Mouse (Mus musculus) limb, embryonic 12.5 days (tissue): ENCODE results near the gene Ccdc58. TPM values are rescaled to one million over a fixed set of nuclear protein-coding genes. Genes with fewer than 3 reads are reported as not detected.

Source experiments
- ATAC-seq: fragments of 200-750 bp; cut with Nextera tagmentation; 2 replicates; pipeline ENCODE4 v1.8.0; 2017; ENCODE audit warnings: low read depth, moderate TSS enrichment; ENCODE audit not compliant: insufficient number of reproducible peaks, insufficient read depth, low FRiP score, low TSS enrichment
- H3K27ac ChIP-seq: fragments of 300-500 bp; sonication (generic); 2 replicates; pipeline ENCODE4 v1.5.1; 2016; ENCODE audit warnings: mild to moderate bottlenecking, moderate library complexity
- H3K27me3 ChIP-seq: fragments of 300-500 bp; sonication (generic); 2 replicates; pipeline ENCODE4 v1.6.1; 2016; ENCODE audit warnings: mild to moderate bottlenecking, moderate library complexity
- H3K36me3 ChIP-seq: fragments of 300-500 bp; sonication (generic); 2 replicates; pipeline ENCODE4 v1.6.1; 2016; ENCODE audit warnings: mild to moderate bottlenecking, moderate library complexity
- H3K4me1 ChIP-seq: fragments of 300-500 bp; sonication (generic); replicated peaks from 2 replicates; pipeline ENCODE4 v1.6.1; 2016
- H3K4me2 ChIP-seq: fragments of 300-500 bp; sonication (generic); 2 replicates; pipeline ENCODE4 v1.6.1; 2016; ENCODE audit warnings: mild to moderate bottlenecking, moderate library complexity
- H3K4me3 ChIP-seq: fragments of 300-500 bp; sonication (generic); replicated peaks from 2 replicates; pipeline ENCODE4 v1.5.1; 2016; ENCODE audit warnings: mild to moderate bottlenecking
- H3K9ac ChIP-seq: fragments of 300-500 bp; sonication (generic); replicated peaks from 2 replicates; pipeline ENCODE4 v1.6.1; 2016; ENCODE audit warnings: mild to moderate bottlenecking, moderate library complexity
- H3K9me3 ChIP-seq: fragments of 300-500 bp; sonication (generic); 2 replicates; pipeline ENCODE4 v1.6.1; 2016; ENCODE audit warnings: mild to moderate bottlenecking, moderate library complexity
- WGBS: fragments of 180-500 bp; shearing (Covaris S2); methylation state at CpG from one replicate; pipeline ENCODE4 v1.1.7; 2016; 5-methylcytosine and 5-hydroxymethylcytosine counted together
- polyA plus RNA-seq: library from polyadenylated mRNA; unstranded; fragments of >200 nt; fragmentation: Nextera tagmentation; extraction: Ambion mirVana; gene quantifications from 2 replicates; pipeline ENCODE4 v1.2.1, GENCODE M21; 2016

The Ccdc58 gene
- polyA plus RNA-seq, 1 experiment from 2014 or later: 100 TPM

GRCm38 (mm10) chr16:36128092-36128491, 56.6 kb downstream of the Ccdc58 start:
- Histone ChIP-seq H3K9ac (no peak overlapping the region), H3K27me3 (no peaks in the 10 kb centered on the region), H3K9me3 (no peaks in the 10 kb centered on the region), H3K36me3 (no peaks in the 10 kb centered on the region), H3K4me1 (no peaks in the 10 kb centered on the region), H3K4me2 (no peak overlapping the region), H3K4me3 (no peak overlapping the region), H3K27ac (no peak overlapping the region)
- WGBS: 87% methylated on average over 7 of the region's 7 CpGs
- no peak for ATAC-seq

GRCm38 (mm10) chr16:36131141-36131540, 59.7 kb downstream of the Ccdc58 start, which contains the start of gene Csta1:
Csta1 (minus strand) TSS chr16:36131241.
- Histone ChIP-seq H3K4me3 (no peak within 1 kb of the TSS), H3K4me2 (no peak within 1 kb of the TSS), H3K4me1 (no peaks in the 10 kb centered on the region), H3K36me3 (no peaks in the 10 kb centered on the region), H3K27ac (no peak within 1 kb of the TSS), H3K27me3 (no peaks in the 10 kb centered on the region), H3K9ac (no peak within 1 kb of the TSS), H3K9me3 (no peaks in the 10 kb centered on the region)
- WGBS: 59% methylated on average over 1 of the region's 1 CpGs
- ATAC-seq: no peak

GRCm38 (mm10) chr16:36138201-36138600, 66.7 kb downstream of the Ccdc58 start:
- Histone ChIP-seq H3K27me3 (no peaks in the 10 kb centered on the region), H3K9ac (no peak overlapping the region), H3K9me3 (no peaks in the 10 kb centered on the region), H3K4me2 (no peak overlapping the region), H3K27ac (no peak overlapping the region), H3K4me1 (no peaks in the 10 kb centered on the region), H3K36me3 (no peaks in the 10 kb centered on the region), H3K4me3 (no peak overlapping the region)
- no peak for ATAC-seq
- WGBS: 85% methylated on average over 2 of the region's 2 CpGs

Other genes with a start within 250 kb of the Ccdc58 start
- 0.43 and 0.46 TPM in 2 replicates for gene Parp14, start 200.1 kb upstream of the Ccdc58 start, polyA plus RNA-seq
- gene Parp9, start 133.2 kb upstream of the Ccdc58 start, polyA plus RNA-seq: 3.8 TPM in 2 replicates
- 3.8 and 3.9 TPM in 2 replicates for gene Dtx3l, start 132.5 kb upstream of the Ccdc58 start, polyA plus RNA-seq
- gene Kpna1, start 92.9 kb upstream of the Ccdc58 start, polyA plus RNA-seq: 48.4 and 51.0 TPM in 2 replicates
- 11.3 and 11.6 TPM in 2 replicates for gene Wdr5b, start 30.5 kb upstream of the Ccdc58 start, polyA plus RNA-seq
- 340 and 357 TPM in 2 replicates for gene Fam162a, start 91 bp upstream of the Ccdc58 start, polyA plus RNA-seq
- 0.16 and 0.58 TPM in 2 replicates for gene Csta1, start 59.6 kb downstream of the Ccdc58 start, polyA plus RNA-seq
- not detected in 2 replicates for gene Stfa2l1, start 85.1 kb downstream of the Ccdc58 start, polyA plus RNA-seq
- gene Gm5483, start 112.5 kb downstream of the Ccdc58 start, polyA plus RNA-seq: 1.2 and 1.4 TPM in 2 replicates
- gene Gm5416, start 138.7 kb downstream of the Ccdc58 start, polyA plus RNA-seq: not detected in 2 replicates
- gene 2010005H15Rik, start 149.8 kb downstream of the Ccdc58 start, polyA plus RNA-seq: not detected in 2 replicates
- 1.8 and 2.6 TPM in 2 replicates for gene Stfa1, start 205.3 kb downstream of the Ccdc58 start, polyA plus RNA-seq